Mouse (Mus musculus) liver, embryonic 11.5 days (tissue): ENCODE measurements around the gene Acss2. TPM values are rescaled to one million over a fixed set of nuclear protein-coding genes. Genes with fewer than 3 reads are reported as not detected.

Source experiments
- ATAC-seq: fragments of 200-750 bp; cut with Nextera tagmentation; replicated peaks from 2 replicates; pipeline ENCODE4 v1.8.0; 2017; ENCODE audit warnings: moderate number of reproducible peaks, mild to moderate bottlenecking, moderate TSS enrichment, moderate library complexity; ENCODE audit not compliant: low FRiP score
- DNase-seq: peaks from one replicate; pipeline ENCODE4 v3.0.0-alpha.2; 2017; ENCODE audit warnings: low spot score
- H3K27ac ChIP-seq: fragments of 300-500 bp; sonication (generic); 2 replicates; pipeline ENCODE4 v1.5.1; 2014; ENCODE audit warnings: mild to moderate bottlenecking, low read depth, low read length, control low read depth
- H3K27me3 ChIP-seq: fragments of 300-500 bp; sonication (generic); replicated peaks from 2 replicates; pipeline ENCODE4 v1.6.1; 2014; ENCODE audit warnings: low read length, mixed read lengths; ENCODE audit not compliant: control insufficient read depth, insufficient read depth
- H3K36me3 ChIP-seq: fragments of 300-500 bp; sonication (generic); 2 replicates; pipeline ENCODE4 v1.6.1; 2014; ENCODE audit warnings: mild to moderate bottlenecking, low read length, moderate library complexity, mixed read lengths; ENCODE audit not compliant: control insufficient read depth, insufficient read depth
- H3K4me1 ChIP-seq: fragments of 300-500 bp; sonication (generic); replicated peaks from 2 replicates; pipeline ENCODE4 v1.6.1; 2014; ENCODE audit warnings: low read length, mixed read lengths; ENCODE audit not compliant: control insufficient read depth, insufficient read depth
- H3K4me2 ChIP-seq: fragments of 300-500 bp; sonication (generic); 2 replicates; pipeline ENCODE4 v1.6.1; 2014; ENCODE audit warnings: mild to moderate bottlenecking, control low read depth, moderate library complexity
- H3K4me3 ChIP-seq: fragments of 300-500 bp; sonication (generic); 2 replicates; pipeline ENCODE4 v1.5.1; 2014; ENCODE audit warnings: low read depth, low read length, control low read depth
- H3K9ac ChIP-seq: fragments of 300-500 bp; sonication (generic); 2 replicates; pipeline ENCODE4 v1.6.1; 2014; ENCODE audit warnings: low read depth, low read length, control low read depth
- H3K9me3 ChIP-seq: fragments of 300-500 bp; sonication (generic); 2 replicates; pipeline ENCODE4 v1.6.1; 2016; ENCODE audit warnings: low read length, inconsistent platforms, mixed read lengths; ENCODE audit not compliant: control insufficient read depth
- WGBS: fragments of 180-500 bp; shearing (Covaris S2); extraction: QIAGEN DNeasy Blood & Tissue Kit; methylation state at CpG from one replicate; pipeline ENCODE4 v1.1.7; 2014; 5-methylcytosine and 5-hydroxymethylcytosine counted together
- polyA plus RNA-seq: library from polyadenylated mRNA; unstranded; fragments of >200 nt; fragmentation: Nextera tagmentation; extraction: Ambion mirVana; gene quantifications from 2 replicates; pipeline ENCODE4 v1.2.1, GENCODE M21; 2014

Acss2 gene
- polyA plus RNA-seq, 1 experiment from 2014 or later = 28.5 TPM

DNA sequence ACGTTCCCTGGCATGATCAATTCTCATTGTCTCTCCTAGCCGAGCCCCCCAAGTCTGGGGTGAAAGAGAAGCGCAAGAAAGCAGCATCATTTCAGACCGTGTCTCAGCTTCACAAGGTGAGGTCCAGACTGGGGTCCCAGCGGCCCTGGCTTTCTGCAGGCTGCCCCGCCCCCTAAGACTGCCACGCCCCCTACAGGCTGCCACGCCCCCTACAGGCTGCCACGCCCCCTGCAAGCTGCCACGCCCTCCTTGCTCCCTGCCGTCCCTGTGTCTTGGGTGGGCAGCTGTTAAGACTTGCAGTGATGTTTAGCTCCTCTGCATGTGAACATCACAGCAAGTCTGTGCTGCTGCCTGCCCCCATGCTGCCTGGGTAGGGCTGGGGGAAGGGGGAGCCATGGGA lies 104.9 kb downstream of the Acss2 start:
- no peaks in the 10 kb centered on the region for H3K36me3 ChIP-seq
- no peak for DNase-seq
- H3K4me2 ChIP-seq = no peak overlapping the region
- peak; percentile 14; the same call in 1 of the 2 replicates for ATAC-seq
- peaks cover 22% of the 10 kb centered on the region for H3K4me1 ChIP-seq
- H3K4me3 ChIP-seq = no peak overlapping the region
- no peaks in the 10 kb centered on the region for H3K9me3 ChIP-seq
- H3K9ac ChIP-seq = no peak overlapping the region
- H3K27ac ChIP-seq = no peak overlapping the region
- H3K27me3 ChIP-seq = peaks cover 17% of the 10 kb centered on the region
- 22% methylated on average over 11 of the region's 11 CpGs for WGBS

- no peak overlapping the region for H3K9ac ChIP-seq
- 73% methylated on average over 6 of the region's 6 CpGs for WGBS
- ATAC-seq (no peak), DNase-seq (no peak)
- H3K27ac ChIP-seq = no peak overlapping the region
- H3K9me3 ChIP-seq = no peaks in the 10 kb centered on the region
- H3K4me1 ChIP-seq = peaks cover 13% of the 10 kb centered on the region
- H3K4me3 ChIP-seq = no peak overlapping the region
- peaks cover 31% of the 10 kb centered on the region for H3K27me3 ChIP-seq
- no peak overlapping the region for H3K4me2 ChIP-seq
- no peaks in the 10 kb centered on the region for H3K36me3 ChIP-seq
Observed at GRCm38 (mm10) chr2:155623996-155624395, 106.2 kb downstream of the Acss2 start.

DNA sequence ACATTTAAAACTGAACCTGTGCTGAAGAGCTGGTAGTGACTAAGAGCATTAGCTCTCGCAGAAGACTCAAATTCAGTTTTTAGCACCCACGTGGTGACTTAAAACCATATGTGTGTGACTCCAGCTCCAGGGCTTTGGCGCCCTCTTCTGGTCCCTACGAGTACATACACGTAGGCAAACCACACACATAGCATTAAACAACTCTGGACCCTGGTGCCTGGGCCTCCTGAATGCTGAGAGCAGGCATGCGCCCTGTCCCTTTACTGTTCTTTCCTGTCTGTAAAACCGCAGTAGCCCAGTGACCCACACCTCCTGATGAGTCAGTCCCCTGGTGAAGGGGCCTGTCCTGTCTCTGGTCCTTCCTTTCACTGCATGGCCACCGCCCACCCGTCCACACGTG lies 107.0 kb downstream of the Acss2 start:
- DNase-seq (no peak), ATAC-seq (0 out of 2 replicates have a peak, but pooled peaks have one; percentile 33)
- Histone ChIP-seq H3K4me2 (no peak overlapping the region), H3K9ac (no peak overlapping the region), H3K4me3 (no peak overlapping the region), H3K27me3 (peaks cover 38% of the 10 kb centered on the region), H3K27ac (no peak overlapping the region), H3K9me3 (no peaks in the 10 kb centered on the region), H3K36me3 (no peaks in the 10 kb centered on the region), H3K4me1 (peaks cover 10% of the 10 kb centered on the region)
- WGBS = 30% methylated on average over 10 of the region's 10 CpGs

- H3K4me1 ChIP-seq = peaks cover 10% of the 10 kb centered on the region
- H3K27ac ChIP-seq = no peak overlapping the region
- no peak overlapping the region for H3K4me2 ChIP-seq
- no peak overlapping the region for H3K4me3 ChIP-seq
- H3K27me3 ChIP-seq = peaks cover 54% of the 10 kb centered on the region
- H3K9me3 ChIP-seq = no peaks in the 10 kb centered on the region
- ATAC-seq = no peak
- no peak for DNase-seq
- 48% methylated on average over 15 of the region's 15 CpGs for WGBS
- no peaks in the 10 kb centered on the region for H3K36me3 ChIP-seq
- no peak overlapping the region for H3K9ac ChIP-seq
Observed at GRCm38 (mm10) chr2:155626277-155626676, 108.5 kb downstream of the Acss2 start.

GRCm38 (mm10) chr2:155627030-155627738 lies 109.4 kb downstream of the Acss2 start:
- no peak overlapping the region for H3K27ac ChIP-seq
- ATAC-seq (no peak), DNase-seq (peak; percentile 80)
- 43% methylated on average over 21 of the region's 21 CpGs for WGBS
- H3K27me3 ChIP-seq = peaks cover 63% of the 10 kb centered on the region
- H3K9ac ChIP-seq = no peak overlapping the region
- H3K4me2 ChIP-seq = no peak overlapping the region
- H3K9me3 ChIP-seq = no peaks in the 10 kb centered on the region
- H3K4me3 ChIP-seq = no peak overlapping the region
- peaks cover 2% of the 10 kb centered on the region; the same call in 1 of the 2 replicates for H3K36me3 ChIP-seq
- peaks cover 10% of the 10 kb centered on the region for H3K4me1 ChIP-seq

GRCm38 (mm10) chr2:155628112-155628511 lies 110.4 kb downstream of the Acss2 start:
- DNase-seq (no peak), ATAC-seq (no peak)
- H3K27me3 ChIP-seq = peaks cover 69% of the 10 kb centered on the region

DNA sequence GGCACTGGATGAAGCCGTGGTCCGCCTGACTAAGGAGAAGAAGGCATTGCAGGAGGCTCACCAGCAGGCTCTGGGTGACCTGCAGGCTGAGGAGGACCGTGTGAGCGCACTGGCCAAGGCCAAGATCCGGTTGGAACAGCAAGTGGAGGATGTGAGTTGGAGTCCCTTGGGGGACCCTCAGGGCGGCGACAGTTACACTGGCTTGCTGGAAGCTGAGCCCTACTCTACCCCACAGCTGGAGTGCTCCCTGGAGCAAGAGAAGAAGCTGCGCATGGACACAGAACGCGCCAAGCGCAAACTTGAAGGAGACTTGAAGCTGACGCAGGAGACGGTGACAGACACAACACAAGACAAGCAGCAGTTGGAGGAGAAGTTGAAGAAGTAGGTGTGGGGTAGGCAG lies 110.8 kb downstream of the Acss2 start:
- DNase-seq = no peak
- no peak for ATAC-seq
- H3K27me3 ChIP-seq = peaks cover 69% of the 10 kb centered on the region
- H3K9ac ChIP-seq = no peak overlapping the region; the same call in 1 of the 2 replicates
- H3K4me3 ChIP-seq = no peak overlapping the region
- no peak overlapping the region for H3K27ac ChIP-seq
- H3K36me3 ChIP-seq = peaks cover 7% of the 10 kb centered on the region; the same call in 1 of the 2 replicates
- H3K9me3 ChIP-seq = no peaks in the 10 kb centered on the region
- WGBS = 79% methylated on average over 13 of the region's 13 CpGs
- H3K4me1 ChIP-seq = peaks cover 7% of the 10 kb centered on the region
- H3K4me2 ChIP-seq = no peak overlapping the region

More at GRCm38 (mm10) chr2:155628112-155628511, 110.4 kb downstream of the Acss2 start:
- H3K36me3 ChIP-seq = peaks cover 7% of the 10 kb centered on the region; the same call in 1 of the 2 replicates
- H3K4me2 ChIP-seq = no peak overlapping the region
- H3K4me1 ChIP-seq = peaks cover 7% of the 10 kb centered on the region
- no peak overlapping the region for H3K4me3 ChIP-seq
- H3K9me3 ChIP-seq = no peaks in the 10 kb centered on the region
- WGBS = 81% methylated on average over 9 of the region's 9 CpGs
- no peak overlapping the region for H3K9ac ChIP-seq
- H3K27ac ChIP-seq = no peak overlapping the region

DNA sequence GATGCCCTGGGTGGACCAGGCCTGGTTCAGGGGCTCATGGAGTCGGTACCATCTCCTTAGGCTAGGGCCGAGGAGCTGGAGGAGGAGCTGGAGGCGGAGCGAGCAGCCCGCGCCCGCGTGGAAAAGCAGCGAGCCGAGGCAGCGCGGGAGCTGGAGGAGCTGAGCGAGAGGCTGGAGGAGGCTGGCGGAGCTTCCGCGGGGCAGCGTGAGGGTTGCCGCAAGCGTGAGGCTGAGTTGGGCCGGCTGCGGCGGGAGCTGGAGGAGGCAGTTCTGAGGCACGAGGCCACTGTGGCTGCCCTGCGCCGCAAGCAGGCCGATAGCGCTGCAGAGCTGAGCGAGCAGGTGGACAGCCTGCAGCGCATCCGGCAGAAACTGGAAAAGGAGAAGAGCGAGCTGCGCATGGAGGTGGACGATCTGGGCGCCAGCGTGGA lies 111.5 kb downstream of the Acss2 start:
- H3K9me3 ChIP-seq = no peaks in the 10 kb centered on the region
- H3K4me3 ChIP-seq = peak overlapping the region; percentile 43
- H3K27ac ChIP-seq = no peak overlapping the region
- peaks cover 10% of the 10 kb centered on the region; the same call in 1 of the 2 replicates for H3K36me3 ChIP-seq
- H3K4me1 ChIP-seq = peaks cover 7% of the 10 kb centered on the region
- 0 out of 2 replicates have a peak overlapping the region, but pooled peaks have one; percentile 26 for H3K9ac ChIP-seq
- peak overlapping the region; percentile 71 for H3K4me2 ChIP-seq
- ATAC-seq (no peak), DNase-seq (no peak)
- H3K27me3 ChIP-seq = peaks cover 73% of the 10 kb centered on the region
- 2% methylated on average over 35 of the region's 35 CpGs for WGBS

DNA sequence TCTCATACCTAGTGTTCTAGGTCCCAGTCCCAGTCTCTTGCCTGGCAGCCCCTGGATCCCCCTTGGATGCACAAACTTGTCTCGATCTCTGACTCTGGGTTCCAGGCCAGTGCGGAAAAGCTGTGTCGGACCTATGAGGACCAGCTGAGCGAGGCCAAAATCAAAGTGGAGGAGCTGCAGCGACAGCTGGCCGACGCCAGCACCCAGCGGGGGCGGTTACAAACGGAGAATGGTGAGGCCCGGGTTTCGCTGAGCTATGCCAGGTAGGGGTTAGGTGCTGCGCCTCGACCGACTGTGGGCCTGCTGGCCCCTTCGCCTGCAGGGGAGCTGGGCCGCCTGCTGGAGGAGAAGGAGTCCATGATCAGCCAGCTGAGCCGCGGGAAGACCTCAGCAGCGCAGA lies 112.4 kb downstream of the Acss2 start:
- WGBS = 25% methylated on average over 20 of the region's 20 CpGs
- no peak overlapping the region for H3K27ac ChIP-seq
- no peak for ATAC-seq
- H3K4me1 ChIP-seq = peaks cover 7% of the 10 kb centered on the region
- H3K27me3 ChIP-seq = peaks cover 73% of the 10 kb centered on the region
- no peak overlapping the region; the same call in 1 of the 2 replicates for H3K4me2 ChIP-seq
- no peak for DNase-seq
- H3K9me3 ChIP-seq = no peaks in the 10 kb centered on the region
- H3K9ac ChIP-seq = no peak overlapping the region
- peak overlapping the region; percentile 3; the same call in 1 of the 2 replicates for H3K4me3 ChIP-seq
- peaks cover 19% of the 10 kb centered on the region for H3K36me3 ChIP-seq
